Mouse (Mus musculus) hindbrain, embryonic 11.5 days (tissue): ENCODE data around the gene Tbrg1. TPM values are rescaled to one million over a fixed set of nuclear protein-coding genes. Genes with fewer than 3 reads are reported as not detected.

Experiments used
- ATAC-seq: fragments of 200-750 bp; cut with Nextera tagmentation; 2 replicates; pipeline ENCODE4 v1.8.0; 2017; ENCODE audit warnings: mild to moderate bottlenecking, moderate TSS enrichment, moderate library complexity; ENCODE audit not compliant: low FRiP score
- DNase-seq: peaks from one replicate; pipeline ENCODE4 v3.0.0-alpha.2; 2015; ENCODE audit warnings: low spot score
- H3K27ac ChIP-seq: fragments of 300-500 bp; sonication (generic); 2 replicates; pipeline ENCODE4 v1.5.1; 2014; ENCODE audit warnings: mild to moderate bottlenecking, low read depth, low read length
- H3K27me3 ChIP-seq: fragments of 300-500 bp; sonication (generic); 2 replicates; pipeline ENCODE4 v1.6.1; 2014; ENCODE audit warnings: mild to moderate bottlenecking, low read length, moderate library complexity, mixed read lengths; ENCODE audit not compliant: control insufficient read depth, insufficient read depth
- H3K36me3 ChIP-seq: fragments of 300-500 bp; sonication (generic); 2 replicates; pipeline ENCODE4 v1.6.1; 2014; ENCODE audit warnings: mild to moderate bottlenecking, low read length, moderate library complexity, mixed read lengths; ENCODE audit not compliant: control insufficient read depth, insufficient read depth
- H3K4me1 ChIP-seq: fragments of 300-500 bp; sonication (generic); replicated peaks from 2 replicates; pipeline ENCODE4 v1.6.1; 2014; ENCODE audit warnings: low read length, mixed read lengths; ENCODE audit not compliant: control insufficient read depth, insufficient read depth
- H3K4me2 ChIP-seq: fragments of 300-500 bp; sonication (generic); replicated peaks from 2 replicates; pipeline ENCODE4 v1.6.1; 2014; ENCODE audit warnings: mild to moderate bottlenecking, low read depth, low read length
- H3K4me3 ChIP-seq: fragments of 300-500 bp; sonication (generic); 2 replicates; pipeline ENCODE4 v1.5.1; 2014; ENCODE audit warnings: low read depth, low read length
- H3K9ac ChIP-seq: fragments of 300-500 bp; sonication (generic); 2 replicates; pipeline ENCODE4 v1.6.1; 2014; ENCODE audit warnings: low read depth, low read length
- H3K9me3 ChIP-seq: fragments of 300-500 bp; sonication (generic); 2 replicates; pipeline ENCODE4 v1.6.1; 2016; ENCODE audit warnings: low read length; ENCODE audit not compliant: control insufficient read depth
- WGBS: fragments of 180-500 bp; shearing (Covaris S2); extraction: QIAGEN DNeasy Blood & Tissue Kit; methylation state at CpG from one replicate; pipeline ENCODE4 v1.1.7; 2014; 5-methylcytosine and 5-hydroxymethylcytosine counted together
- polyA plus RNA-seq: library from polyadenylated mRNA; unstranded; fragments of >200 nt; fragmentation: Nextera tagmentation; extraction: Ambion mirVana; gene quantifications from 2 replicates; pipeline ENCODE4 v1.2.1, GENCODE M21; 2014

The Tbrg1 gene
- 142 and 151 TPM in 2 replicates for polyA plus RNA-seq

DNA sequence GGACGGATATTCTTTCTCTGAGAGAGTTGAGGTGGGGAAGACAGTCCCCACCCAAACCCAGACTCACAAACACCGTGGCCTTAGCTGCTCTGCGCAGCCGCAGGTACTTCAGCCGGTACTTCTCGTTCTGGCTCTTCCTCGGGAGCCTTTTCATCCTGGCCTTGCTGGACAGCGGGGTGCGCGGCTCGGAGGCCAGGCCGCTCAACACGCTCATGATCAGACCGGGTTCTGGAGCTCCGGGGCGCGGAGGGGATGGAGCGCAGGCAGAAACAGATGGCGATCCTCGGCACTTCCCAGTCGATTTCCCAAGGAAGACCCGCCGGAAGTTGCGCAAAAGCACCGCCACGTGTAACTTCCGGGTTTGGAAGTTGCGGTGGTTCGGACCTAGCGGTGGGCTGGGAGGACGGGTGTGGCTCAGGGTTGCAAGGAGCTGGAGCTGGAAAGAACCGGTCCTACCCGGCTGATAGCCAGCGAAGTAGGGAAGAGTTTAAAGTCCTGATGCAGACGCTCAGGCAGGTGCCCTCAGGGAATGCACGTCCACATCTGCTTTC, at the start of gene Tbrg1:
TSS of gene Tbrg1 (minus strand) at position 382 of the 551 bp plus-strand sequence.
- no peaks in the 10 kb centered on the region for H3K9me3 ChIP-seq
- H3K36me3 ChIP-seq, result peaks cover 11% of the 10 kb centered on the region; the same call in 1 of the 2 replicates
- peak within 1 kb of the TSS; percentile 62 for H3K27ac ChIP-seq
- DNase-seq (peak; percentile 89), ATAC-seq (peak; percentile 91)
- peak within 1 kb of the TSS; percentile 75 for H3K4me3 ChIP-seq
- no peaks in the 10 kb centered on the region for H3K27me3 ChIP-seq
- WGBS, result under 1% methylated on average over 36 of the region's 36 CpGs
- no peaks in the 10 kb centered on the region for H3K4me1 ChIP-seq
- H3K4me2 ChIP-seq, result peak within 1 kb of the TSS; percentile 68
- peak within 1 kb of the TSS; percentile 85 for H3K9ac ChIP-seq

DNA sequence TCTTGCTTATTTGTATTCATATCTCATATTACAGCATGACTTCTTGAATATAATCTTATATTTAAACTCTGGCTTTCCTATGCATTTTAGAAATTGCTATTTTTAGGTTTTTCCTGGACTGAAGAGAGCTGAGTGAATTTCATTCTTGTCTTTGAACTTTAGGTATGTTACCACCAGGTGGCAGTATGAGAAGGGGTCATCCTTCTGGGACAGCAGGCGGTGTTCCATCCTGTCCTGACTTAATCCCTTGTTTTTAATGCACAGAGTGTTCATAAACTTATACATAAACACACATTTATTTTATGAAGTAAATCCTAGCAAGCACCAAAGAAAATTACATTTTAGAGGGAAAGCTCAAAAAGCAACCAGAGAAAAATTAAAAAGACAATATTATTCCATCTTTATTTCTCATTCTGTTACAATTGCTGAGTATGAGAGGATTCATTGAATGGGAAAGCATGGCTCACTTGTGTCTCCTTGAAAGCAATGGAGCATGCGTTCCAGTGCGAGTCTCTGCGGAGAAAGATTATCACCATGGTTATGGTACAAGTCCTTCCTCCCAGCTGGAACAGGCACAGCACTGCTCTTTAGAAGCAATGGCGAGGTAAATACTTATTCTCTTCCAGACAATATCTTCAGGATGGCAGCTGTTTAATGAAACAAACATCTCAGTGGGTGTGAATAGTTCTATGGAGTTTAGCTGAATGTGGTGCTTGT, 33.0 kb upstream of the Tbrg1 start:
- WGBS, result 54% methylated on average over 5 of the region's 5 CpGs
- peak; percentile 65 for DNase-seq

DNA sequence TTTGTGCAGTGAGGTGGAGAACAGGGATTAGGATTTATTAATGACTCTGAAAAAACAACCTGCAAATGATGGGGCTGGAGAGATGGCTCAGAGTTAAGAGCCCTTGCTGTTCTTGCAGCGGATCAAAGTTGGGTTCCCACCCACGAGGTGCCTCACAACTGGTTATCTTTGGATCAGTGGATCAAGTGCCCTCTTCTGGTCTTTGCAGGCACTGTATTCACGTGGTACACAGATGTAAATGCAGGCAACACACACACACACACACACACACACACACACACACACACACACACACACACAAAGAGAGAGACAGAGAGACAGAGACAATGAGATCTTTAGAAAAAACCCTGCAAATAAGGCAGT, 30.8 kb upstream of the Tbrg1 start:
- Histone ChIP-seq H3K36me3 (no peaks in the 10 kb centered on the region), H3K9me3 (no peaks in the 10 kb centered on the region), H3K9ac (no peak overlapping the region), H3K27ac (no peak overlapping the region), H3K4me1 (no peaks in the 10 kb centered on the region), H3K4me2 (no peak overlapping the region), H3K4me3 (no peak overlapping the region), H3K27me3 (no peaks in the 10 kb centered on the region)
- WGBS, result 49% methylated on average over 3 of the region's 3 CpGs
- DNase-seq, result no peak
- ATAC-seq, result no peak

More for the DNA sequence above, 33.0 kb upstream of the Tbrg1 start:
- no peaks in the 10 kb centered on the region for H3K4me1 ChIP-seq
- ATAC-seq, result no peak
- no peak overlapping the region for H3K27ac ChIP-seq
- H3K9me3 ChIP-seq, result no peaks in the 10 kb centered on the region
- no peak overlapping the region for H3K4me3 ChIP-seq
- H3K9ac ChIP-seq, result no peak overlapping the region
- no peak overlapping the region for H3K4me2 ChIP-seq
- H3K27me3 ChIP-seq, result no peaks in the 10 kb centered on the region
- H3K36me3 ChIP-seq, result no peaks in the 10 kb centered on the region

DNA sequence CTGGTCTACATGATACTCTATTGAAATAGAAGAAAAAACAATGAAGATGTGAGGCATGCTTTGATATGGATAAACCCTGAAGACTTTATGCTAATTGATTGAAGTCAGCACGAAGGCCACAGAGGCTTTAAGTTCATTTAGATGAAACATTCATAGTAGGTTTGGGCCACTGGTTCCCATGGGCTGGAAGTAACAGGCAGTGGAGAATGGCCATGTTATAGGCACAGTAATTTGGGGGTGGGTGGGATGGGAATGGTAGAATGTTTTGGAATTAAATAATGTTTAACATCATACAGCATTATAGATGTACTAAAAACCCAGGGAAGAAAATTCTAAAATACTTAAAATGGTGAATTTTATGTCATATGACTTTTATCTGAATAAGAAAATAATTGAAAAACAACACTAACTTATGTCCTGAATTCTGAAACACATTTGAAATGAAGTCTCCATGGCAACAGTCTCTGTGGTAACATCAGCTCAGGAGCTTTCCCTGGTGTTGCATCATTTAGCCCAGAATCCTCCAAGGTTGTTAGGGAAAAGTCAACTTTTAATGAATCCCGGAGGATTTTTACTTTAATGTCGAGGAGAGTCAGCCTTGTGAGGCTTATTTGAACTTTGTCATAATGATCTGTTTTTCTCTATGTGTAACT, 30.3 kb upstream of the Tbrg1 start:
- Histone ChIP-seq H3K4me2 (no peak overlapping the region), H3K9ac (no peak overlapping the region), H3K36me3 (no peaks in the 10 kb centered on the region), H3K27ac (no peak overlapping the region), H3K27me3 (no peaks in the 10 kb centered on the region), H3K9me3 (no peaks in the 10 kb centered on the region), H3K4me3 (no peak overlapping the region), H3K4me1 (no peaks in the 10 kb centered on the region)
- ATAC-seq (no peak), DNase-seq (no peak)
- 85% methylated on average over 3 of the region's 3 CpGs for WGBS

DNA sequence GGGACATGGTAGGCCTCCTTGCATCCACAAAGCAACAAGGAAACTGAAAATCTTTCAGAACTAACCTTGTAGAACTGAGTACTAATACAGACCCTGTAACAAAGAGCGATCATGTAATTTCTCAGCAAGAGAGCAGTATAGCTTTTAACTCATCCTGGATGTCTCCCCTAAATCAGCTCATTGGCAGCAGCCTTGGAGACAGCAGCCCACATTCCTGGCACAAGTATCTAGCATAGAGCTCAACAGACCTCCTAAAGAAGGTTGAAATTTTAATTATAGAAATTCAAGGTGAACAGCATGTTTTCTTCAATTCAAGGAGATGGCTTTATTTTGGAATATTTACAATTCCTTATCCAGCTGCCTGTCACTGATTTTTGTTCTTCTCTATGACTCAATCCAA, 24.0 kb upstream of the Tbrg1 start:
- H3K4me1 ChIP-seq, result no peaks in the 10 kb centered on the region
- no peaks in the 10 kb centered on the region for H3K9me3 ChIP-seq
- no peak for DNase-seq
- no peak overlapping the region for H3K9ac ChIP-seq
- H3K27me3 ChIP-seq, result no peaks in the 10 kb centered on the region
- 90% methylated on average over 1 of the region's 1 CpGs for WGBS
- H3K4me2 ChIP-seq, result no peak overlapping the region
- no peak for ATAC-seq
- no peak overlapping the region for H3K4me3 ChIP-seq
- no peak overlapping the region for H3K27ac ChIP-seq
- H3K36me3 ChIP-seq, result no peaks in the 10 kb centered on the region

DNA sequence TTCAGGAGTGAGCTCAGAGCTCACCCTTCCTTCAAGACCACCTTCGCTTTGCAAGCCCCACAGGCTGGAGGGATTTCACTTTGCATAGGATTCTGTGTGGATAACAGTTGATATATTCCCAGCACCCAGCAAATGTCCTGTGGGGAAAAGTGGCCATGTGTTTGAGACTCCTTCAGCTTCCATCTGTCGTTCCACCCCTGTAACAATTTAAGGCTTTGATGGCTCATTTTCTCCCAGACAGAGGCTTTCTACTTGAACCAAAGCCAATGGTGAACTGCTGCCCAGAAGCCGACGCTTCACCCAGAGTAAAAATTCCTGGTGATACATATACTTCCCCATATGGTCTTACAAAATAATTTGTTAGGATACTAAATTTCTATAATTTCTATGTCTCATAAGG, 18.2 kb upstream of the Tbrg1 start:
- H3K9me3 ChIP-seq, result no peaks in the 10 kb centered on the region
- DNase-seq (no peak), ATAC-seq (no peak)
- no peaks in the 10 kb centered on the region for H3K27me3 ChIP-seq
- no peak overlapping the region for H3K4me2 ChIP-seq
- no peak overlapping the region for H3K4me3 ChIP-seq
- H3K27ac ChIP-seq, result no peak overlapping the region
- H3K9ac ChIP-seq, result no peak overlapping the region
- 92% methylated on average over 4 of the region's 4 CpGs for WGBS
- no peaks in the 10 kb centered on the region for H3K36me3 ChIP-seq
- H3K4me1 ChIP-seq, result no peaks in the 10 kb centered on the region

DNA sequence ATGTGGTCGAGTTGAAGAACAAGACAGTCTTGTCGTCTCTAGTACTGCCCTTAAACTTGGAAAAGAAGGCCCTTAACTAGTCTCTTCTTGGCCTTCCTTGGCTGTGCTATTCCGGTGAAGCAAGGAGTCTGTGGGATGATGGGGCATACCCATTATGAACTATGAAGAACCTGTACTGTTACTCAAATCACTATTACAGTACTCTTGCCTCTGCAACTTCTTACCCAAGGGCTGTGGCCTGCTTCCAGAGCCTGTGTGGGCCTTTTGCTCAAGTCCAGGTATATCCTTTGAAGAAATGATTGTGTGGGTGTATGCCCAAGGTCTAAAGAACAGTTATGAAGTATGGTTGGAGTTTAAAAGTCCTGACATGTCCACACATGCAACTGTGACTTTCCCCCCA, 13.1 kb upstream of the Tbrg1 start:
- H3K9me3 ChIP-seq, result no peaks in the 10 kb centered on the region
- no peaks in the 10 kb centered on the region for H3K4me1 ChIP-seq
- no peaks in the 10 kb centered on the region for H3K27me3 ChIP-seq
- no peak overlapping the region for H3K27ac ChIP-seq
- H3K4me3 ChIP-seq, result no peak overlapping the region
- DNase-seq (no peak), ATAC-seq (no peak)
- no peaks in the 10 kb centered on the region for H3K36me3 ChIP-seq
- 88% methylated on average over 3 of the region's 3 CpGs for WGBS
- H3K9ac ChIP-seq, result no peak overlapping the region
- H3K4me2 ChIP-seq, result no peak overlapping the region

DNA sequence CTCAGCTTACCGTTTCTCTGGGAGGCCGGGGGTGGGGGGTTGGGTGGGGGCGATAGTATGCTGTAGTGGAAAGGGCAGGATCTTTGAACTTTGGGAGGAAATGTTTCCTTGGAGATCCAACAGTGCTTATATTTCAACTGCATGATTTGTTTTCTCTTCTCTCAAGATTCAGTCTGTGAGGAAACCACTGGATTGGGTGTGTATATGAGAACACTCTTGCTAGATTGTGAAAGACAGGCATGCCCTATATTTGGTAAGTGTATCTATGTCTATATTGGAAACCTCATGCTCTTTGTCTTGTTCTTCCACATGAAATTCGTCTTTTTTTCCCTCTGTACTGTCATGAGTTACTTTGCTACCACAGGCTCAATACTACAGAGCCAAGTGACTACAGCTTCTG, 12.6 kb upstream of the Tbrg1 start:
- ATAC-seq (no peak), DNase-seq (no peak)
- Histone ChIP-seq H3K9ac (no peak overlapping the region), H3K9me3 (no peaks in the 10 kb centered on the region), H3K4me2 (no peak overlapping the region), H3K36me3 (no peaks in the 10 kb centered on the region), H3K27me3 (no peaks in the 10 kb centered on the region), H3K27ac (no peak overlapping the region), H3K4me1 (no peaks in the 10 kb centered on the region), H3K4me3 (no peak overlapping the region)
- WGBS, result 61% methylated on average over 4 of the region's 4 CpGs

DNA sequence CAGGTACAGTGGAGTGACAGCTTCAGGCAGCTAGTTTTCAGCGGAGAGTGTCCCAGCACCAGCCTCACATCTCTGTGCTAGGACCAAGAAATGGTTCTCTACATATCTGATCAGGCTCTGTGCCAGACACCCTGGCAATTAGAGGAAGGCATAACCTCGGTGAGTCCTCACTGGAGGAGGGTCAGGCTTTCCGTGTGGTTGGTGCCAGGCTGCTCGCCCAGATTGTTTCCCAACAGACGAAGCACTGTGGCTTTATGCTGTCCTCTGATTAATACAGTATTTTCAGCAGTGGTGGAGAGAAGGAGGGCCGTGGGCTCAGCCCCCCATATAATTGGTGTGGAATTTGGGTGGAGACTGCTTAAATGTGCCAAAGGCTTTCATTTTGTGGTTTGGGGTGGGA, 12.0 kb upstream of the Tbrg1 start, which contains the start of gene Panx3:
TSS of gene Panx3 (minus strand) at position 121 of the 400 bp plus-strand sequence.
- Histone ChIP-seq H3K9ac (no peak within 1 kb of the TSS), H3K4me3 (no peak within 1 kb of the TSS), H3K27me3 (no peaks in the 10 kb centered on the region), H3K4me1 (no peaks in the 10 kb centered on the region), H3K4me2 (no peak within 1 kb of the TSS), H3K9me3 (no peaks in the 10 kb centered on the region), H3K36me3 (no peaks in the 10 kb centered on the region), H3K27ac (no peak within 1 kb of the TSS)
- DNase-seq (no peak), ATAC-seq (no peak)
- 72% methylated on average over 6 of the region's 6 CpGs for WGBS
